Mouse (Mus musculus) layer of hippocampus, adult 18-20 months (tissue): ENCODE measurements around the gene Myh13. TPM values are rescaled to one million over a fixed set of nuclear protein-coding genes. Genes with fewer than 3 reads are reported as not detected.

Source experiments
- DNase-seq, 2 experiments: peaks; one replicate each; pipeline ENCODE4 v3.0.0; 2022; ENCODE audit warnings: low spot score in 2 of 2
- long read RNA-seq: library from polyadenylated mRNA; stranded (forward); transcript quantifications from one replicate; pipeline ENCODE4 v2.0.0, GENCODE M21; 2021
- total RNA-seq, 2 experiments: library from RNA; stranded (reverse); gene quantifications; 2 replicates each; pipeline ENCODE4 v1.2.3; 2021

Gene Myh13
- under 1 TPM; 0.10 to 0.12 TPM for total RNA-seq
- long read RNA-seq, partial matches to known transcripts = 1 of 1 reads
- long read RNA-seq, other reads (novel, unspliced or antisense) = 0 of 1 reads

GRCm38 (mm10) chr11:67321358-67321757, at the start of gene Myh13:
Gene Myh13 (plus strand): TSS chr11:67321658.
- no peak for DNase-seq

GRCm38 (mm10) chr11:67276601-67277174, 44.8 kb upstream of the Myh13 start, which contains the start of gene Myh8:
Gene Myh8 (plus strand): TSS chr11:67277124.
- no peak for DNase-seq

GRCm38 (mm10) chr11:67293440-67293839, 28.0 kb upstream of the Myh13 start:
- DNase-seq = peak; percentile 44 to 81

- no peak for DNase-seq
Observed at GRCm38 (mm10) chr11:67313733-67314452, 7.6 kb upstream of the Myh13 start.

DNA sequence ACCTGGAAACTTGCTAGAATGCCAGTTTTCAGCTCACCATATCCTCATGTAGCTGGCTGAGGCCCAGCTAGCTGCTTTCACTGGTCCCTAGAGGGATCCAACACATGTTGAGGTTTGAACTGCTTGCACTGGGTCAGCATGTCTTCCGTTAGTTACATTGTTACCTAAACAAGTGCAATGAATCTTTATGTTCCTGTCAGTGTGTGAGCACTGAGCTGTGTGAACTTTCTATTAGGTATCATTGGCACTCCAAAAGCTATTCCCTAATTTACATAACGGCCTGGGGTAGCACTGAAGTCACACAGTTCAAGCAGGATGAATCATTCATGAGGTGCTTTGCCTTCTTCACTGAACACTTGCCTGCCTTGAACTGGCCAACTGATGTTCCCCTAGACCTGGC, 5.1 kb downstream of the Myh13 start:
- DNase-seq = no peak

DNA sequence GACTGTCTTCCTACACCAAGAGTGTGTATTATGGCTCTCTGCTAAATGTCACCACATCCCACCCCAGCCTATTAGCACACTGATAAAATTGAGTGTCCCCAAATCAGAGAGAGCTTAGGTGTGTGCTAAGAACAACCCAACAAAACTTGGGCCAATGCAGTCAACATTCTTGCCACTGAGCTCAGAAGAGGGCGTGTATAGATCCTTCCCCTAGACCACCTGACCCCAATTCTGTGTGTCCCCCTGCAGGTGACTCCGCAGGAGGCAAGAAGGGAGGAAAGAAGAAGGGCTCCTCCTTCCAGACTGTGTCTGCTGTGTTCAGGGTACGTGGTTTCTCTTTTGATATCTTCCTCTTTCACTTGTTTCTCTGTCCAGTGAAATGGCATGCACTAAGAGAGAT, 23.1 kb downstream of the Myh13 start:
- no peak for DNase-seq

- no peak for DNase-seq
Observed at GRCm38 (mm10) chr11:67345186-67345855, 23.9 kb downstream of the Myh13 start.

- DNase-seq = no peak
Observed at GRCm38 (mm10) chr11:67345856-67346236, 24.4 kb downstream of the Myh13 start.

DNA sequence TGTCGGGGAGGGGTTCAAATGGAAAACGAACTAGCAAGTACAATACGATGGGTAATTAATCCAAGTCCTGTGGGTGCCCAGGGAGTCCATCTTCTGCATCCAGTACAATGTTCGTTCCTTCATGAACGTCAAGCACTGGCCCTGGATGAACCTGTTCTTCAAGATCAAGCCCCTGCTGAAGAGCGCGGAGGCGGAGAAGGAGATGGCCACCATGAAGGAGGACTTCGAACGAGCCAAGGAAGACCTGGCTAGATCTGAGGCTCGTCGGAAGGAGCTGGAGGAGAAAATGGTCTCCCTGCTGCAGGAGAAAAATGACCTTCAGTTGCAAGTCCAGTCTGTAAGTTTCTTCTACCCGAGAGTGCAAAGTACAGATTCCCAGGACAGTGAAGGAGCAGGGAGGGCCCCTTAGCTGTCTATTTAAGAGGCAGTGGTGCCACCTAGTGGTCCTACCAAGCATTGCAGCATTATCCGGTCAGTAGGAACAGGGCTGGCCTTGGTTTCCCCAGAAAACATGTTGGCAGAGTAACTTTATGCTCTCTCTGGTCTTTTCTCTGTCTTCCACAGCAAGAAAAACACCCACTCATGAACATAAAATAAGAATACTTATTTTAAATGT, 28.8 kb downstream of the Myh13 start:
- DNase-seq = peak; percentile 54 to 89

- no peak for DNase-seq
Observed at GRCm38 (mm10) chr11:67353011-67353410, 31.6 kb downstream of the Myh13 start.

GRCm38 (mm10) chr11:67358031-67358430, 36.6 kb downstream of the Myh13 start:
- no peak for DNase-seq

DNA sequence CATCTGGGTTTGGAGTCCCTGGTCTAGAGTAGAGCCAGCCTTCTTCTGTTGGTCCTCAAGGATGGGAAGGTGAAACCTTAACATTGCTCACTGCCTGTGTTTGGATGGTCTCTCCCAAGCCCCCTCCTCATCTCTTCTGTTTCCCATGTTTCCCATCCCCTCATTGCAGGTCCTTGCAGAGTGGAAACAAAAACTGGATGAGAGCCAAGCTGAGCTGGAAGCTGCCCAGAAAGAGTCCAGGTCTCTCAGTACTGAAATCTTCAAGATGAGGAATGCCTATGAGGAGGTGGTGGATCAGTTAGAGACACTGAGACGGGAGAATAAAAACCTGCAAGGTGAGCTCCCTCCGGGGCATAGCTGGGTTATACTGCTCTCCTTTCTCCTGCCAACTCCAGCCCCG, 40.8 kb downstream of the Myh13 start:
- DNase-seq = no peak

- no peak for DNase-seq
Observed at GRCm38 (mm10) chr11:67364551-67364950, 43.1 kb downstream of the Myh13 start.

- no peak for DNase-seq
Observed at GRCm38 (mm10) chr11:67364986-67365721, 43.7 kb downstream of the Myh13 start.

GRCm38 (mm10) chr11:67366936-67367335, 45.5 kb downstream of the Myh13 start:
- DNase-seq = no peak

DNA sequence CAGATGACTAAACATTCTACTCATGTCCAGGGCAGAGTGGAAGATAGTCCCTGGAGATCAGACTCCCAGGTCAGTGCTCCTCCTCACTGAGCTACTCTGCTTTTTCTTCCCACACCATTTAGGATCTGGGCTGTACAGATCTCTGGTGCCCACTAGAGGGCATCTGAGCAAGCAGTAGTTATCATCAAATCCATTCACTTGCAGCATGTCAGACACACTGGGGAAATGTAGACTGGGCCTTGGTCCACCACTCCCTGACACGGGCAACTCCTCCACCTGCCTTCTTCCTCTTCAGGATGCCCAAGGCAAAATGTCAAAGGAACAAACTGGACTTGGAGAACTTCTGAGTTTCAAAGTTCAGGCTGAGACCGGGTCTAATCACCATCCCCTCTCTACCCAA, 51.9 kb downstream of the Myh13 start:
- peak; percentile 30 to 64 for DNase-seq

- no peak for DNase-seq
Observed at GRCm38 (mm10) chr11:67376308-67376707, 54.9 kb downstream of the Myh13 start.

GRCm38 (mm10) chr11:67379703-67380510, 58.4 kb downstream of the Myh13 start:
- DNase-seq = no peak

DNA sequence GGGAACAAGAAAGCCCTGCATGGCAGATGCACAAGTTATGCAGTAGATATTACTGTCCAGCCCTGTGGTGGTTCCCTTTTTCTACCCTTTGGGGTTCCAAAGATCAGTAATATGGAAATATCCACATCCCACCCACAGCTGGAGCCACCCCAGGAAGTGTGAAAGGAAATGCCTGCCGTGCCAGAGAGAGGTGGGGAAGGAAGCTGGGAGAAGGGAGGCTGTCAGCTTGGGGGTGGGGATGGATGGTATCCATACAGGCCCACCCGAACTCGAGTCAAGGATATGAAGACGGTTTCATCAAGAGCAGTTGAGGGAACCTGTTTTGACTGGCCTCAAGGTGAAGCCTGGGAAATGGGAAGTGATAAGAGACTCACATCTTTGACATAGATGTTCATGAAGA, 60.4 kb downstream of the Myh13 start:
- DNase-seq = no peak

GRCm38 (mm10) chr11:67384653-67385052, 63.2 kb downstream of the Myh13 start:
- DNase-seq = no peak
